Mouse (Mus musculus): ENCODE measurements around the gene Bmp7. TPM values are rescaled to one million over a fixed set of nuclear protein-coding genes. Genes with fewer than 3 reads are reported as not detected.

Bmp7 gene
- polyA plus RNA-seq, 1 experiment, result 15.4 TPM

GRCm38 (mm10) chr2:172950722-172951121, 10.6 kb upstream of the Bmp7 start:
- H3K27me3 ChIP-seq (ENCODE audit: control insufficient read depth, insufficient read depth, low read length, poor library complexity, severe bottlenecking), result no peaks in the 10 kb centered on the region
- no peak overlapping the region for H3K27ac ChIP-seq (ENCODE audit: insufficient read depth, low read length)
- H3K4me3 ChIP-seq (ENCODE audit: low read depth, low read length), result no peak overlapping the region
- no peak overlapping the region for H3K9ac ChIP-seq (ENCODE audit: low read depth, poor library complexity, severe bottlenecking)
- TF ChIP-seq POLR2A (IDR thresholded peaks at IDR 0.05; ENCODE audit: insufficient read depth, low read length), result no peak
- no peak for TF ChIP-seq EP300 (IDR thresholded peaks at IDR 0.05; ENCODE audit: insufficient read depth, low read depth, low read length)
- TF ChIP-seq CTCF (IDR thresholded peaks at IDR 0.05; ENCODE audit: low read depth, low read length), result no peak
- H3K9me3 ChIP-seq (replicated peaks; ENCODE audit: control insufficient read depth, insufficient read depth, low read length, poor library complexity, severe bottlenecking), result 0 out of 2 replicates have a peak, but pooled peaks cover under 1% of the 10 kb centered on the region
- no peaks in the 10 kb centered on the region for H3K4me1 ChIP-seq (ENCODE audit: control insufficient read depth, insufficient read depth, low read length)
- H3K36me3 ChIP-seq (ENCODE audit: control insufficient read depth, insufficient read depth, low read length, poor library complexity, severe bottlenecking), result no peaks in the 10 kb centered on the region

DNA sequence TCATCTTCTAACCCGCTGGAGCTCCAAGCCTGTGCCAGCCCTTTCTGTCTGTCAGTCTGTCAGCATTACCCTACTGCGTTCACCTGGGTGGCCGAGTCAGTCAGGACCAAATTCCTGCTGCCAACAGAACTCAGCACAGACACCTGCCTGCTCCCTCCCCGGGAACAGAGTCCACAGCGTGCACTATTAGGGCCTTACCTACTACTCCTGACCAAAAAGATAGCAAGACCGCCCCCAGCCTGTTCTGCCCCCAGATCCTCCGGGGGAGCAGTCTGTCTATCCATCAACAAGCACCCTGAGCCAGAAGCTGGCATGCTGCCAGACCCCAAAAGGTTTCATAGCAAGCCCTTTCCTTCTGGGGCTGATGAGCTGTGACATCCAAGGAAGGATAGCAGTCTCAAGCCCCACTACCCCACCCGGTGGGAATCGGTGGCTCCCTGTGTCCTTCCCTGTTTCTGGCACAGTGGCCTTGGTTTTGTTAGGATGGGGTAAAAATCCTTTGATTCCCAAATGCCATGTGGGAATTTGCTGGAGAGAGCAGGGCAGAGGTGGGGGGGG, 10.1 kb upstream of the Bmp7 start:
- Histone ChIP-seq H3K27ac (ENCODE audit: insufficient read depth, low read length) (no peak overlapping the region), H3K9ac (ENCODE audit: low read depth, poor library complexity, severe bottlenecking) (no peak overlapping the region), H3K4me1 (ENCODE audit: control insufficient read depth, insufficient read depth, low read length) (no peaks in the 10 kb centered on the region), H3K36me3 (ENCODE audit: control insufficient read depth, insufficient read depth, low read length, poor library complexity, severe bottlenecking) (no peaks in the 10 kb centered on the region), H3K9me3 (replicated peaks; ENCODE audit: control insufficient read depth, insufficient read depth, low read length, poor library complexity, severe bottlenecking) (no peaks in the 10 kb centered on the region), H3K4me3 (ENCODE audit: low read depth, low read length) (no peak overlapping the region), H3K27me3 (ENCODE audit: control insufficient read depth, insufficient read depth, low read length, poor library complexity, severe bottlenecking) (no peaks in the 10 kb centered on the region)
- TF ChIP-seq POLR2A (IDR thresholded peaks at IDR 0.05; ENCODE audit: insufficient read depth, low read length), result no peak

- no peaks in the 10 kb centered on the region for H3K27me3 ChIP-seq (ENCODE audit: control insufficient read depth, insufficient read depth, low read length, poor library complexity, severe bottlenecking)
- no peak overlapping the region for H3K27ac ChIP-seq (ENCODE audit: insufficient read depth, low read length)
- H3K4me1 ChIP-seq (ENCODE audit: control insufficient read depth, insufficient read depth, low read length), result no peaks in the 10 kb centered on the region
- TF ChIP-seq CTCF (IDR thresholded peaks at IDR 0.05; ENCODE audit: low read depth, low read length), result peak; percentile 41
- no peak for TF ChIP-seq POLR2A (IDR thresholded peaks at IDR 0.05; ENCODE audit: insufficient read depth, low read length)
- H3K4me3 ChIP-seq (ENCODE audit: low read depth, low read length), result no peak overlapping the region
- H3K9ac ChIP-seq (ENCODE audit: low read depth, poor library complexity, severe bottlenecking), result no peak overlapping the region
- no peaks in the 10 kb centered on the region for H3K36me3 ChIP-seq (ENCODE audit: control insufficient read depth, insufficient read depth, low read length, poor library complexity, severe bottlenecking)
- no peaks in the 10 kb centered on the region for H3K9me3 ChIP-seq (replicated peaks; ENCODE audit: control insufficient read depth, insufficient read depth, low read length, poor library complexity, severe bottlenecking)
These were observed 8.9 kb upstream of the Bmp7 start for GRCm38 (mm10) chr2:172949051-172949450.

DNA sequence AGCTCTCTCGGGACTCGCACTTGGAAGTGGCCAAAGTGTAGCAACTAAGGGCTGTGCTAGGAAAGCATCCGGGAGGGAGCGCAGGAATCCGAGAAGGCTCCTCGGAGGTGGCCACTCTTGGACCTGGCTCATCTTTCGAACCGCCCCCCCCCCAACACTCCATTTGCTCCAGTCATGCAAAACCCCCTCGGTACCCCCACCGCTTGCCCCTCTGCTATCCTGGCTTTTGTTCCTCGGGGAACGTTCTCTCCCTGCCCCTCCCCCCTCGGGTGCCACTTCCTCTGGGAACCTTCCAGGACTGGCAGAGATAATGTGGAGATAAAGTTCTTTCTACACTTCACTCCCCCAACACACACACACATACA, 660 bp upstream of the Bmp7 start:
- Histone ChIP-seq H3K4me1 (ENCODE audit: control insufficient read depth, insufficient read depth, low read length) (no peaks in the 10 kb centered on the region), H3K27ac (ENCODE audit: insufficient read depth, low read length) (no peak overlapping the region), H3K27me3 (ENCODE audit: control insufficient read depth, insufficient read depth, low read length, poor library complexity, severe bottlenecking) (peaks cover 10% of the 10 kb centered on the region), H3K9ac (ENCODE audit: low read depth, poor library complexity, severe bottlenecking) (peak overlapping the region; percentile 84), H3K4me3 (ENCODE audit: low read depth, low read length) (peak overlapping the region; percentile 81), H3K36me3 (ENCODE audit: control insufficient read depth, insufficient read depth, low read length, poor library complexity, severe bottlenecking) (no peaks in the 10 kb centered on the region), H3K9me3 (replicated peaks; ENCODE audit: control insufficient read depth, insufficient read depth, low read length, poor library complexity, severe bottlenecking) (no peaks in the 10 kb centered on the region)
- no peak for TF ChIP-seq EP300 (IDR thresholded peaks at IDR 0.05; ENCODE audit: insufficient read depth, low read depth, low read length)
- no peak for TF ChIP-seq POLR2A (IDR thresholded peaks at IDR 0.05; ENCODE audit: insufficient read depth, low read length)
- no peak for TF ChIP-seq CTCF (IDR thresholded peaks at IDR 0.05; ENCODE audit: low read depth, low read length)

- no peak overlapping the region for H3K27ac ChIP-seq (ENCODE audit: insufficient read depth, low read length)
- H3K9me3 ChIP-seq (replicated peaks; ENCODE audit: control insufficient read depth, insufficient read depth, low read length, poor library complexity, severe bottlenecking), result no peaks in the 10 kb centered on the region
- TF ChIP-seq POLR2A (IDR thresholded peaks at IDR 0.05; ENCODE audit: insufficient read depth, low read length), result no peak
- no peak for TF ChIP-seq CTCF (IDR thresholded peaks at IDR 0.05; ENCODE audit: low read depth, low read length)
- no peak for TF ChIP-seq EP300 (IDR thresholded peaks at IDR 0.05; ENCODE audit: insufficient read depth, low read depth, low read length)
- peak overlapping the region; percentile 79 for H3K4me3 ChIP-seq (ENCODE audit: low read depth, low read length)
- H3K4me1 ChIP-seq (ENCODE audit: control insufficient read depth, insufficient read depth, low read length), result no peaks in the 10 kb centered on the region
- peaks cover 10% of the 10 kb centered on the region for H3K27me3 ChIP-seq (ENCODE audit: control insufficient read depth, insufficient read depth, low read length, poor library complexity, severe bottlenecking)
- H3K36me3 ChIP-seq (ENCODE audit: control insufficient read depth, insufficient read depth, low read length, poor library complexity, severe bottlenecking), result no peaks in the 10 kb centered on the region
- peak overlapping the region; percentile 84 for H3K9ac ChIP-seq (ENCODE audit: low read depth, poor library complexity, severe bottlenecking)
These were observed 500 bp downstream of the Bmp7 start for GRCm38 (mm10) chr2:172939639-172940002.

DNA sequence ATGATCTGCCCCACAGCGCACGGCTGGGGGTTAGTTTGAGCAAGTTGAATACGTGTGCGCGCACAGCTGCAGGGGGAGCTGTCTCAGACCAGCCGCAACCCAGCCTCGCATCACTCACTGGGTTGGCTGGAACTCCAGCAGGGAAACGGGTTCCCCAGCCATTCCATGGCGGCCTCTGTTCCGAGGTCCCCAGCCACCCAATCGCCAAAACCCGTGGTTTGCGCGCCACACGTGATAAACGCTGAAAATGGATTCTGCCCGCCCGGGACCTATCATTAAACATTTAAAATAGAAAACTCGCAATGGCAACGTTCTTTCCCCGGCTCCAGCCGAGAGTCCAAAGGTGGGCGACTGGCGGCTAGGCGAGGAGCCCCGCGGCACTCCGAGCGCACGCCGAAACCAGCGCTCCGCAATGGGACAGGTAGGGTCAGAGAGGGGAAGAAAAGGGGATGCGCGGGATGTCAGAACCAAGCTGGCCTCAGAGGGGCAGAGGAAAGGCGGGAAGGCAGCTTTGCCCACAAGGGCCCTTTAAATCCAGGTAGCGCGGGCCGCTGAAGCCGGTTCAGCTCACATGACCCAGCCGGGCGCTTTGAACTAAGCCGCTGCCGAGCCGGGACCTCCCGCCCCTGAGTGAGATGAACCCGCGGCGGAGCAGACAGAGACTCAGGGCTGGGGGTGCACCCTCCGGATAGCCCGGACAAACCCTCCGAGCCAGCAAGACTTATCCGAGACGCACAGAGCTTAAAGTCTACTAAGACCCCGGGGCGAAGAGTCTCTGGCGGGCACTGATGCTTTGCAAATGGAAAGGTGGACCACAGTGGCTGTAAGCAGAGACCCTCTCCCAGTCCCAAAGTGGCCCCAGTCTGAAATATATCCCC, 1.1 kb downstream of the Bmp7 start:
- no peaks in the 10 kb centered on the region for H3K9me3 ChIP-seq (replicated peaks; ENCODE audit: control insufficient read depth, insufficient read depth, low read length, poor library complexity, severe bottlenecking)
- no peak overlapping the region for H3K27ac ChIP-seq (ENCODE audit: insufficient read depth, low read length)
- peak overlapping the region; percentile 84 for H3K9ac ChIP-seq (ENCODE audit: low read depth, poor library complexity, severe bottlenecking)
- H3K36me3 ChIP-seq (ENCODE audit: control insufficient read depth, insufficient read depth, low read length, poor library complexity, severe bottlenecking), result no peaks in the 10 kb centered on the region
- H3K4me1 ChIP-seq (ENCODE audit: control insufficient read depth, insufficient read depth, low read length), result no peaks in the 10 kb centered on the region
- H3K27me3 ChIP-seq (ENCODE audit: control insufficient read depth, insufficient read depth, low read length, poor library complexity, severe bottlenecking), result peaks cover 10% of the 10 kb centered on the region
- peak overlapping the region; percentile 79 for H3K4me3 ChIP-seq (ENCODE audit: low read depth, low read length)
- TF ChIP-seq CTCF (IDR thresholded peaks at IDR 0.05; ENCODE audit: low read depth, low read length) (no peak), POLR2A (IDR thresholded peaks at IDR 0.05; ENCODE audit: insufficient read depth, low read length) (no peak), EP300 (IDR thresholded peaks at IDR 0.05; ENCODE audit: insufficient read depth, low read depth, low read length) (no peak)

All from ES-Bruce4 (cell line).